Mouse (Mus musculus): ENCODE results near the gene Iqce. TPM values are rescaled to one million over a fixed set of nuclear protein-coding genes. Genes with fewer than 3 reads are reported as not detected.

Iqce gene
- 22.2 and 25.1 TPM in 2 replicates for polyA plus RNA-seq (2015; fragmentation: Nextera tagmentation; extraction: Ambion mirVana)

DNA sequence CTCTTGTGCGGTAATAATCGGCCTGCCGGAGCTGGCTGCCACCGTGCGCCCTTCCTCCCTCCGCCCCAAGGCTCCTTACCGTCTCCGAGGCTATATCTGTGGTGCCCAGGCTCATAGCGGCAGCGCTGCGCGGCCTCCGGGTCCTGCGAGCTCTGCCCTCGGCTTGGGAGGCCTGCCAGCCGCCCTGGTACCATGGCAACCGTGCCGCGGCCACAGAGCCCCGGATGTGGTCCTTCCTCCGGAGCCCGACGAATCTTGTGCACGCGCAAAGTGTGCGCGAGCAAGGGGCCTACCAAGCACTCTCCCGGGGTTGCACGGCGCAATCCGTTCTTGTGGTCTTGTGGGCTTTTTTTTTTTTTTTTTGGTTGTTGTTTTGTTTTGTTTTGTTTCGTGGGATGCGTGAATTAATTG is at the start of gene Iqce:
Gene Iqce, minus strand, starts transcription at position 276 of the 411 bp plus-strand sequence.
- H3K36me3 ChIP-seq: 0 out of 2 replicates have a peak, but pooled peaks cover 4% of the 10 kb centered on the region
- H3K4me2 ChIP-seq (replicated peaks): peak within 1 kb of the TSS; percentile 77
- H3K9me3 ChIP-seq: no peaks in the 10 kb centered on the region
- no peaks in the 10 kb centered on the region for H3K27me3 ChIP-seq
- 0% methylated on average over 33 of the region's 33 CpGs for WGBS
- peak within 1 kb of the TSS; percentile 89 for H3K27ac ChIP-seq (replicated peaks)
- H3K4me1 ChIP-seq: peaks cover 41% of the 10 kb centered on the region
- H3K4me3 ChIP-seq: peak within 1 kb of the TSS; percentile 83
- H3K9ac ChIP-seq (replicated peaks): peak within 1 kb of the TSS; percentile 87
- peak; percentile 57 for ATAC-seq (replicated peaks)

GRCm38 (mm10) chr5:140750925-140751324 is 48.7 kb upstream of the Iqce start:
- H3K27ac ChIP-seq (replicated peaks): no peak overlapping the region
- peaks cover 10% of the 10 kb centered on the region for H3K4me1 ChIP-seq
- no peak for ATAC-seq (replicated peaks)
- H3K9ac ChIP-seq (replicated peaks): no peak overlapping the region
- no peak overlapping the region for H3K4me3 ChIP-seq
- H3K36me3 ChIP-seq: peaks cover 6% of the 10 kb centered on the region; the same call in 1 of the 2 replicates
- H3K4me2 ChIP-seq (replicated peaks): no peak overlapping the region
- no peaks in the 10 kb centered on the region for H3K27me3 ChIP-seq
- H3K9me3 ChIP-seq: no peaks in the 10 kb centered on the region
- WGBS: 0% methylated on average over 1 of the region's 2 CpGs

- Histone ChIP-seq H3K27ac (replicated peaks) (no peak overlapping the region; the same call in 1 of the 2 replicates), H3K4me1 (peaks cover 10% of the 10 kb centered on the region), H3K9me3 (no peaks in the 10 kb centered on the region), H3K9ac (replicated peaks) (no peak overlapping the region), H3K4me3 (0 out of 2 replicates have a peak overlapping the region, but pooled peaks have one; percentile 16), H3K27me3 (no peaks in the 10 kb centered on the region), H3K4me2 (replicated peaks) (peak overlapping the region; percentile 27), H3K36me3 (0 out of 2 replicates have a peak, but pooled peaks cover 6% of the 10 kb centered on the region)
- ATAC-seq (replicated peaks): peak; percentile 75
- whole genome bisulfite sequencing: 18% methylated on average over 12 of the region's 12 CpGs
These were observed 47.1 kb upstream of the Iqce start for GRCm38 (mm10) chr5:140749062-140749875.

DNA sequence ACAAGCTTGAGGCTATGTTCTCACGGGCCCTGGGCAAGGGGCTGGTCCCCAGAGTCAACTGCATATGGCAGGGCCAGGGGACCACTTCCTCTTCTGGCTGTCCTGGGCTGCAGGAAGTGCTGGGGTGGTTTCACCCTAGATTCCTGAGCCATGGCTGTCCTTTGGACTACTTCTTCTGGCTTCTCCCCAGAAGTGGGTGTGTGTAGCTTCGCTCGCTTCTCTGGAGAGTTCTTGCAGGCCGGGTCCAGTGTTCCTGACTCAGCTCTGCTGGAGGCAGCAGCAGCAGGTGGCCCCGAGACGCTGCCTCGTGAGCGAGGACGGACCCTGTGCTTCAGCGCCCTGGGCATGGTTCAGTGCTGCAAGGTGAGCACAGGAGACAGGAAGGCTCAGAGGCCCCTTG is 46.2 kb upstream of the Iqce start:
- no peak overlapping the region for H3K4me2 ChIP-seq (replicated peaks)
- no peak for ATAC-seq (replicated peaks)
- 0 out of 2 replicates have a peak, but pooled peaks cover 6% of the 10 kb centered on the region for H3K36me3 ChIP-seq
- no peak overlapping the region for H3K4me3 ChIP-seq
- H3K9me3 ChIP-seq: no peaks in the 10 kb centered on the region
- H3K9ac ChIP-seq (replicated peaks): no peak overlapping the region
- H3K4me1 ChIP-seq: peaks cover 10% of the 10 kb centered on the region
- H3K27ac ChIP-seq (replicated peaks): no peak overlapping the region
- no peaks in the 10 kb centered on the region for H3K27me3 ChIP-seq
- 85% methylated on average over 10 of the region's 10 CpGs for WGBS

- H3K27me3 ChIP-seq: no peaks in the 10 kb centered on the region
- no peak overlapping the region for H3K4me2 ChIP-seq (replicated peaks)
- WGBS: 28% methylated on average over 12 of the region's 12 CpGs
- no peaks in the 10 kb centered on the region for H3K36me3 ChIP-seq
- peaks cover under 1% of the 10 kb centered on the region; the same call in 1 of the 2 replicates for H3K4me1 ChIP-seq
- H3K27ac ChIP-seq (replicated peaks): no peak overlapping the region
- peak; percentile 60 for ATAC-seq (replicated peaks)
- H3K9me3 ChIP-seq: no peaks in the 10 kb centered on the region
- H3K9ac ChIP-seq (replicated peaks): no peak overlapping the region
- H3K4me3 ChIP-seq: no peak overlapping the region
These were observed 41.5 kb upstream of the Iqce start for GRCm38 (mm10) chr5:140743706-140744131.

DNA sequence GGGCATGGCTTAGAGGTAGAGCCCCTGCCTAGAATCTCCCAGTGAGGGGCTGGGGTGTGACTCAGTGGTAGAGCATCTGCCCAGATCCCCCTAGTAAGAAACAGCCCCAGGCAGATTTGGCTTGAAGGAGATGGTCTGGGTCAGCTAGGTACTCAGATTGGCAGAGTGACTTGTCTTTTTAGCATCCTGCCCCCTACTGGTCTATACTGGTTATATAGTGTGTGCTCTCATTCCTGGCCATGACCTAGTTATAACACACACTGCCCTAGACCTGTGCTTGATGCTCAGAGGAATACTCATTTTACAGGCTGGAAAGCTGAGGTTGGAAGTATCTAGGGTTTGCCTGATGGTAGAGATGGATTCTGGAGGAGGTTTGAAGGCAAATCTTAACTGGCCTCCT is 39.7 kb upstream of the Iqce start:
- no peak overlapping the region for H3K27ac ChIP-seq (replicated peaks)
- no peak for ATAC-seq (replicated peaks)
- H3K4me3 ChIP-seq: no peak overlapping the region
- no peak overlapping the region for H3K4me2 ChIP-seq (replicated peaks)
- no peak overlapping the region for H3K9ac ChIP-seq (replicated peaks)
- no peaks in the 10 kb centered on the region; the same call in 1 of the 2 replicates for H3K4me1 ChIP-seq
- H3K9me3 ChIP-seq: no peaks in the 10 kb centered on the region
- no peaks in the 10 kb centered on the region for H3K27me3 ChIP-seq
- H3K36me3 ChIP-seq: no peaks in the 10 kb centered on the region

DNA sequence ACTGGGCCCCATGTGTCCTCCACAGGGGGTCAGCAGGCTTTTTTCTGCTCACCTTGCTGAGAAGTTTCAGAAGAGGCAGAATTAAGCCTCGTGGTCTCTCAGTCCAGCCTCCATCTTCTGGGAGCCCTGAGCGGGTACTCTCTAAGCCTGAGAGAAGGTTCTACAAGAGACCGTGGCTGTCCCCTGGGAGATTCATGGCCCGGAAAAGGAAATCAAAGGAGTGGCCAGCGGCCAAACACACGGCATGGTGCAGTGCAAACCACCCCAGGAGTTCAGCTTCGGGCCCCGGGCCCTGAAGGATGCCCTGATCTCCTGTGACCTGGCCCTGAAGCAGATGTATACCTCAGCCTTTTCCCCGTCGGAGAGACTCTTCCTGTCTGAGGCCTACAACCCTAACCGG is 38.9 kb upstream of the Iqce start:
- Histone ChIP-seq H3K27ac (replicated peaks) (no peak overlapping the region), H3K4me3 (no peak overlapping the region), H3K27me3 (0 out of 2 replicates have a peak, but pooled peaks cover under 1% of the 10 kb centered on the region), H3K4me1 (no peaks in the 10 kb centered on the region; the same call in 1 of the 2 replicates), H3K9me3 (no peaks in the 10 kb centered on the region), H3K4me2 (replicated peaks) (no peak overlapping the region), H3K9ac (replicated peaks) (no peak overlapping the region), H3K36me3 (no peaks in the 10 kb centered on the region)
- WGBS: 77% methylated on average over 11 of the region's 11 CpGs
- no peak for ATAC-seq (replicated peaks)

GRCm38 (mm10) chr5:140739813-140740212 is 37.6 kb upstream of the Iqce start:
- Histone ChIP-seq H3K4me1 (peaks cover 7% of the 10 kb centered on the region), H3K4me3 (no peak overlapping the region), H3K27me3 (peaks cover 13% of the 10 kb centered on the region), H3K36me3 (no peaks in the 10 kb centered on the region), H3K4me2 (replicated peaks) (no peak overlapping the region), H3K9ac (replicated peaks) (no peak overlapping the region), H3K9me3 (no peaks in the 10 kb centered on the region), H3K27ac (replicated peaks) (no peak overlapping the region)
- ATAC-seq (replicated peaks): no peak
- WGBS: 80% methylated on average over 12 of the region's 12 CpGs

- Histone ChIP-seq H3K4me3 (no peak overlapping the region), H3K4me2 (replicated peaks) (no peak overlapping the region), H3K27me3 (peaks cover 18% of the 10 kb centered on the region), H3K4me1 (peaks cover 7% of the 10 kb centered on the region), H3K9me3 (no peaks in the 10 kb centered on the region), H3K27ac (replicated peaks) (no peak overlapping the region), H3K9ac (replicated peaks) (no peak overlapping the region), H3K36me3 (no peaks in the 10 kb centered on the region)
- 24% methylated on average over 13 of the region's 13 CpGs for WGBS
- no peak for ATAC-seq (replicated peaks)
These were observed 34.0 kb upstream of the Iqce start for GRCm38 (mm10) chr5:140736166-140736565.

DNA sequence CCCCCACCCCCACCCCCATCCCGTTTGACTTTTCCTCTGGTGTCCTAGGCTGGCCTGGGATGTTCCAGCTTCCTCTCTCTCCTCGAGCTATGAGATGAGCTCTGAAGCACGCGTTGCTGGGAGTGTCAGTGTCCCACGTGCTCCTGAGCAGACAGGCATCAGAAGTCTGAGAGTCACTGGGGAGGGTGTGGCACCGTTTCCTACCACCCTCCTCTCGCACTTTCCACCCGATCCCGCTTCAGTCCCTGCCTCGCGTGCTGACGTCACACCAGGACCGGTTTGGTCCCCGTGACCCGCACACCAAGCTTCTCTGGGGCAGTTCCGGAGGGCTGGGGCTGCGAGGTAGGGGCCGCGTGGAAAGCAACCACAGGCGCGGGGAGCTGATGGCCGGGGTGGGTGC is 33.1 kb upstream of the Iqce start:
- H3K9ac ChIP-seq (replicated peaks): 0 out of 2 replicates have a peak overlapping the region, but pooled peaks have one; percentile 6
- 2% methylated on average over 22 of the region's 22 CpGs for WGBS
- H3K27ac ChIP-seq (replicated peaks): no peak overlapping the region
- peak overlapping the region; percentile 52 for H3K4me2 ChIP-seq (replicated peaks)
- peak; percentile 41; the same call in 1 of the 2 replicates for ATAC-seq (replicated peaks)
- H3K27me3 ChIP-seq: peaks cover 18% of the 10 kb centered on the region
- no peaks in the 10 kb centered on the region for H3K36me3 ChIP-seq
- peaks cover 7% of the 10 kb centered on the region for H3K4me1 ChIP-seq
- peak overlapping the region; percentile 31 for H3K4me3 ChIP-seq
- H3K9me3 ChIP-seq: no peaks in the 10 kb centered on the region

DNA sequence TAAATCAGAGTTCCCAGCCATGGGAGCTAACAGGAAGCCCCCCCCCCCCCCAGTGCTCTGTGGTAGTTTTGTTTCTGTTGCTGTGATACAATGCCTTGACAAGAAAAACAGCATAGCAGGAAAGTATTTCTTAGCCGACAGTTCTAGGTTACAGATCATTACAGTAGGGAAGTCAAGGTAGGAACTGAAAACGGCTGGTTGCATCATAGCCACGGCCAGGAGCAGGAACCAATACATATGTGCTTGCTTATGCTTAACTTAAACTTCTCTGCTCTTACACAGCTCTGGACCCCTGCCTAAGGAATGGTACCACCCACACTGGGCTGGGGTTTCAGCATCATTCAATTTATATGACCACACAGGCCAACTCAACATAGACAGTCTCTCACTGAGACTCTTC is 31.2 kb upstream of the Iqce start:
- Histone ChIP-seq H3K36me3 (no peaks in the 10 kb centered on the region), H3K9ac (replicated peaks) (no peak overlapping the region), H3K27ac (replicated peaks) (no peak overlapping the region), H3K4me3 (no peak overlapping the region), H3K9me3 (no peaks in the 10 kb centered on the region), H3K27me3 (peaks cover 18% of the 10 kb centered on the region), H3K4me2 (replicated peaks) (no peak overlapping the region), H3K4me1 (peaks cover 7% of the 10 kb centered on the region)
- ATAC-seq (replicated peaks): no peak
- WGBS: 79% methylated on average over 3 of the region's 3 CpGs

- no peak for ATAC-seq (replicated peaks)
- no peak overlapping the region for H3K4me2 ChIP-seq (replicated peaks)
- 63% methylated on average over 4 of the region's 4 CpGs for WGBS
These were observed 30.0 kb upstream of the Iqce start for GRCm38 (mm10) chr5:140732195-140732594.

More at GRCm38 (mm10) chr5:140732195-140732594, 30.0 kb upstream of the Iqce start:
- Histone ChIP-seq H3K9ac (replicated peaks) (no peak overlapping the region), H3K27me3 (peaks cover 18% of the 10 kb centered on the region), H3K36me3 (no peaks in the 10 kb centered on the region), H3K27ac (replicated peaks) (no peak overlapping the region), H3K9me3 (no peaks in the 10 kb centered on the region), H3K4me3 (no peak overlapping the region), H3K4me1 (peaks cover 9% of the 10 kb centered on the region)

Data from forebrain, embryonic 15.5 days (tissue).